Mouse (Mus musculus) G1E (cell line): ENCODE measurements around the gene Fbxo46.

Source experiments
- CTCF ChIP-seq: IDR thresholded peaks from 2 replicates; pipeline ENCODE4 v1.5.1; 2012; ENCODE audit warnings: low read depth, low read length, inconsistent platforms, mixed read lengths
- GATA1 ChIP-seq: IDR thresholded peaks from 2 replicates; pipeline ENCODE4 v1.6.1; 2012; ENCODE audit warnings: borderline replicate concordance, low read length, inconsistent platforms, mixed read lengths

DNA sequence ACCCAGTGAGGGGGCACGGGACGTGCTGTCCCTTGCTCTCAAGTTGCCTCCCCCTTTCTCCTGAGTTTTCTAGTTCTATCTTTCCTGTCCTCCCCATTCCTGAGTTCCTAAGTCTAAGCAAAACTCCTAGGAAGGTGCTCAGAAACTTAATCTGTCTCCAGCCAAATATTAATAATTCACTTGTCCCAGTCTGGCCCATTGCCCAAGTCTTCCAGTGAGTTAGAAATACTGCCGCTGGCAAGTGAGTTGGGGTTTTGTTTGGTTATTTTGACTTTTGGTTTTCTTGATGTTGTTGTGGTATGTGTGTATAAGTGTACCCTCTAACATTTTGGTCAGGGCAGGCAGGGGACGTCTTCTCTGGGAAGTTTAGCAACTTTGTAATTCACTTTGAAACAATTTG, 2.0 kb downstream of the Fbxo46 start:
- no peak for TF ChIP-seq CTCF
- no peak for TF ChIP-seq GATA1
